Mouse (Mus musculus) regulatory T cell (primary cell): Measurements from ENCODE around the gene Gjc1.

Source experiments
- in situ Hi-C: fragments of 300-600 bp; cut with MboI, MseI; formaldehyde crosslinking; loops from one replicate; pipeline ENCODE4 v1.15.1; 2025; ENCODE audit warnings: high pct_unique_total_duplicates

Gene Gjc1

DNA sequence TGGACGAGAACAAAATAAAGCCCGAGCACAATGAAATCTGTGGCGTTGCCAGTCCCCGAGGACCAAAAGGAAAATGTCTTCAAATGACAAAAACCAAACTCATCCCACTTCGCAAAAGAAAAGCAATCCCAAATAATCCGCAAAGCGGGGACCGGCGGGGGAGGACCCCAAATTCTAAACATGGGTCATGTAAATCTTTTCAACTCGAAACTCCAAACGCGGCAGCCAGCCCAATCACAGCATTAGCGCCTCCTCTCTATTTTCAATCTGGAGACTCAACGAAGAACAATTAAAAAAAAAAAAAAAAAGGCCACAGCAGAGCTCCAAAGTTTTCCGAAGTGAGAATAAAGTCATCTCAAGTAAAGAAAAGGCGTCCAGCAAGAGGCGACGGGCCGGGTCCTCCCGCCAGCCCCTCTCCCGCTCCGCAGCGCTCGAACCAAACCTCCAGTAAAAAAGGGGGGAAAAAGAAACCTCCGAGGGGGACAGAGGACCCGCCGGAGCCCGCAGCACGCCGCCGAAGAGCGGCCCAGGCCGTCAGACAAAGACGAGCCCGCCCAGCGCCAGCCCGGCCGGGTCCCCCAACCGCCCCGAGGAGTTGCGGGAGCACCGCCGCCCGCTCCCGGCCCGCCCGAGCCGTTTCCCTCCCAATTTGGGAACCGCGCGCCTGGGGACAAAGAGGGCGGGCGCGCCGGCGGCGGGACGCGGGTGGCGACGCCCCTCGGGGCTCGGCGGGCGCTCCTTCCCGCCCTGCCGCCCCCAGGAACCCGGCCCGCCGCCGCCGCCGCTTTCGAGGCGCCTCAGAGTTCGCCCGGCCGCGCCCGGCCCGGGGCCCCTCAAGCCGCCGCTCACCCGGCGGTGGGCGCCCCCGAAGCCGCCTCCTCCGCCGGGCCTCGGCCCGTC is 1.1 kb downstream of the Gjc1 start:
- in situ Hi-C loops, result no loop called here

- in situ Hi-C loops, result no loop called here
Measured at GRCm38 (mm10) chr11:102814881-102815280, 4.6 kb downstream of the Gjc1 start.

DNA sequence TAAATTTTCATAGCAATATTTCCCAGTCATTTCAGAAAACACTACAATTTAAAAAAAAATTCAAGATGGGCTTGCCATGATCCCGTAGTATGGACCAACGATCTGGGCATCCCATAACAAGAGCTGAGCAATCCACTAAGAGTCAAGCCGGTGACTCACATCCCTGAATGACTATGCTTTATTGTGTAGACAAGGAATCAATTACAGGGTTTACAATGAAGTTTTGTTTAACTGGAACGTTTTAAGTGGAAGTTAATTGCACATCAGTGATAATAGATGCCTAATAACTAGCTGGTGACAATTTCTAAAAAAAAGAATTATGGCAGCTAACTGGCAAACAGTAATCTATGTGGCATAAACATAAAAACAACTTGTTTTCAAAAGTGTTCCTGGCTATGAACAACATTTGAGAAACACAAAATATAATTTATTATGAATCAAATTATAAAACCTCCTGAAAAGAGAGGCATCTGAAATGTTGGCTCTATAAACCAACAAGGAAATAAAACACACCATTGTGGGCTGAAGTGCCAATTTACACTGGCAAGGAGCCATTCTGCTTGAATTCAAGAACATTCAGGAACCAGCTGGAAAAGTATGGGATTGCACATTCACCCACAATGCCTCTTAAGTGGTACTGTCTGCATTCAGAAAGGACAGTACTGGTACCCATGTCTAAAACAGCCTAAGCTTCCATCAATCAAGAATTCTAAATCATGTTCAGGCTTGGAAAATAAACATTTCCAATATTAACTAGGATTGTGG is 8.6 kb downstream of the Gjc1 start:
- in situ Hi-C loops, result no loop called here

- in situ Hi-C loops, result no loop called here
Measured at GRCm38 (mm10) chr11:102808246-102808645, 11.3 kb downstream of the Gjc1 start.

- in situ Hi-C loops, result no loop called here
Measured at GRCm38 (mm10) chr11:102803453-102803852, 16.0 kb downstream of the Gjc1 start.

DNA sequence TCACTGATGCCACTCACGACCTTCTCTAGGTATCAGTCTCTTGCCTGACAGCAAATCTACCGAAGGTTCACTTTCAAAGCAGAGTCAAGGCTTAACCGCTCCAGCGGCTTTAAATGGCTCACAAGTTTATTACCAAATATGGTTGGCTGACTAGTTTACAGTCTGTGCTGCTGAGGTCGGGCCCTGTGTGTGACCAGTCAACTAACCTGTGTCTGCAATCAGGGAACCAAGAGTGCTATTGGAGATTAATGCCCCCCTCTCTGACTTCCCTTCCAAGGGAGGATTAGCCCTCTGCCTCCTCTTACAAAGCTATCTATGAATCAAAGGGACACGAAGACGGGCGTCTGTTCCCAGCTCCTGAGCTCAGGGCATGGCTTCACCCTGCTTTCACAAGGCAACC is 25.3 kb downstream of the Gjc1 start:
- in situ Hi-C loops, result no loop called here

- in situ Hi-C loops, result no loop called here
Measured at GRCm38 (mm10) chr11:102791682-102792445, 27.6 kb downstream of the Gjc1 start.

DNA sequence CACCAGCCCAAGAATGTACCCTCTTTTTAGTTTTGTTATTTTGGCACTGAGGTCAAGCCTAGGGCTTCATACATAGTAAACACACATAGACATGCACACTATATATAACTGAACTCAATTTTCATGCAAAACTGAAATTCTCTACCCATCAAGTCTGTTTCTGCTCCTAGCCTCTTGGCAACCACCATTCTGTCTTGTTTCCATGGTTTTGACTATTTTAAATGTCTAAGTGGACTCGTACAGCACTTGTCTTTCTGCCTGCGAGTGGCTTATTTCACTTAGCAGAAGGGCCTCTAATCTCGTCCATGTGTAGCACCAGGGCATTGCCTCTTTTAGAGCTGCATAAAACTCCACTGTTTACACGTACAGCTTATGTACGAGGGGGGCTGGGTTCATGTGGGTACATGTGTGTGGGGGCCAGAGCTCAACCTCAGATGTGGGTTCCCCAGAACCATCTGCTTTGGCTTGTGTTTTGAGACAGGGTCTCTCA is 31.8 kb downstream of the Gjc1 start:
- in situ Hi-C loops, result no loop called here

DNA sequence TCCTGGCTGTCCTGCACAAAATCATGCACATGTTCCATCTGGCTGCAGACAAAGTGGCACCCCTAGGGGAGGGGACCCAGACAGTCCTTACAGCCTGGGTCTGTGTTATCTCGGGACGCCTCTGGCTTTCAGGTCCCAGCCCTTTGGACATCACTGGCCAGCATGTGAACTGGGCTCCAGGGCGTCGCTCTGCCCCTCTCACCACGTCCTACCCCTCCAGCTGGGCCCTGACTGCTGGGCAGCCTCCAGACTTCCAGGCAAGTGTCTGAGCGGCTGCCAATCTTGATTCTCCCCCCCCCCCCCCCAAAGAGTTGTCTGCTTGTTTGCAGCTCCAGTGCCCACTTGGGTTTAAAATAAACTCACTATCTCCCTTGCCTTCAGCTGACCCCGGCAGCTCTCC is 36.1 kb downstream of the Gjc1 start:
- in situ Hi-C loops, result no loop called here

GRCm38 (mm10) chr11:102781523-102781922 is 38.0 kb downstream of the Gjc1 start:
- in situ Hi-C loops, result no loop called here

DNA sequence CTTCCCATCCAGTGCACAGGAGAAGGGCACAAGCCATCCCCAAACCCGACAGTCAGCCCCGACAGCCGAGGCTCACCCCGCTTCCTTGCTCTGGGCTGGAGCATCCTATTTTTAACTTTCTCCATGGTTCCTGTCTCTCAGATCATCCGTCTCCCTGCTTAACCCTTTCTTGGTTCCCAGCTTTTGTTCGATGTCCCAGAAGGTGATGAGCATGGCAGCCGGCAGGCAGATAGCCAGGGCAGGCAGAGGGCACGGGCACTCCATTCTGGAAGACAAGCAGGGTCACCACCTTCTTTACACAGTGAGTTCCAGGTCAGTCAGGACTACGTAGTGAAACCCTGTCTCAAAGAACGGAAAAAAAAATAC is 38.5 kb downstream of the Gjc1 start:
- in situ Hi-C loops, result no loop called here

DNA sequence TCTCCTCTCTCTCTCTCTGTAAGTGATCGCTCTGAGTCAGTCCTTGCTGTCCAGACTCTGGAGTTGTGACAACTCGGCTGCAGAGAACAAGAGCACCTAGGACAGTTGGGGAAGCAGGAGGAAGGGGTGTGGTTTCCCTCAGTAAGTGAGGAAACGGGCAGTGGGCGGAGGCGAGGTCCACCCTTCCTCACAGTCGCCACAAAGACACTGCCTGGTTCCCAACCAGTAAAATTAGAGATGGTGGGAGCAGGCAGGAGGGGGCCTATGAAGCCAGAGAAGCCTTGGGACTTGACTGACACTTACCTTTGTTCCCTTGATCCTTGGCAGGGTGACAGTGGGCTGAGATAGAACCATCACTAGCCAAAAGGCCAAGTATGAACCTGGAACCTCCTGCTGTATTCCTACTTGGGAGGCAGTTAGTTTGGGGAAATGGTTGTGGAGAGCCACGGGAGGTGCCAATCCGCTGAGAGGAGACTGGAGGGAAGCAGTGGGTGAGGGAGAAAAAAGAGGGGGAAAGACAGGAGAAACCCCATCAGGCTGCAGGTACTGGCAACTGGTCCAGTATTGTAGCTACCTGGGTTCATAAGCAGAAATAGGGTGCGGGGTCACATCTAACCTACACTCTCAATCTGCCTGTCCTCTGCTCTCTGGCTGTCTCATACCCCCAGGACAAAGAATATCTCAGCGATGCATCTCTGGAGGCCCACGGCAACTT is 39.1 kb downstream of the Gjc1 start:
- in situ Hi-C loops, result no loop called here

GRCm38 (mm10) chr11:102779824-102780223 is 39.7 kb downstream of the Gjc1 start:
- in situ Hi-C loops, result loop anchor here (5.0 kb wide), 1 partner anchor 87 kb away; no protein-coding TSS in a partner anchor

- in situ Hi-C loops, result loop anchor here (5.0 kb wide), 1 partner anchor 88 kb away; no protein-coding TSS in a partner anchor
Measured at GRCm38 (mm10) chr11:102779081-102779638, 40.3 kb downstream of the Gjc1 start.

GRCm38 (mm10) chr11:102778597-102778996 is 40.9 kb downstream of the Gjc1 start:
- in situ Hi-C loops, result loop anchor here (5.0 kb wide), 1 partner anchor 89 kb away; no protein-coding TSS in a partner anchor

DNA sequence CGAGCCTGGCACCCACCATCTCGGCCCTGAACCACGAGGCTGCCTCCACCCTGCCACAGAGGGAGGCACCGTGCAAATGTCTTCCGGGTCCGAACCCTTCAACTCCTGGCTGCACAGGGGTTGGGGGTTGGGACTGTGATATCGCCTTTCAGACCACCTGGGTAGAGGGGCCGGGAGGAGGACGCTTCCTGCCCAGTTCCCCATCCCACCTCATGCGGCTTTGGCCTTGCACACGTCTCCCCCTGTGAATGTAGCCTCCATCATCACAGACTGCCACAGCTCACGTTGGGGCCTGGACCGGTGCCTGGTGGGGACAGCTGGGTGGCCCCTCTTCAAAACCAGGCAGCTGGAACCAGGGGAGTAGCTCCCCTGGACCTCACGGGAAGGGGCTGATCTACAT is 41.3 kb downstream of the Gjc1 start:
- in situ Hi-C loops, result loop anchor here (5.0 kb wide), 1 partner anchor 89 kb away; no protein-coding TSS in a partner anchor

DNA sequence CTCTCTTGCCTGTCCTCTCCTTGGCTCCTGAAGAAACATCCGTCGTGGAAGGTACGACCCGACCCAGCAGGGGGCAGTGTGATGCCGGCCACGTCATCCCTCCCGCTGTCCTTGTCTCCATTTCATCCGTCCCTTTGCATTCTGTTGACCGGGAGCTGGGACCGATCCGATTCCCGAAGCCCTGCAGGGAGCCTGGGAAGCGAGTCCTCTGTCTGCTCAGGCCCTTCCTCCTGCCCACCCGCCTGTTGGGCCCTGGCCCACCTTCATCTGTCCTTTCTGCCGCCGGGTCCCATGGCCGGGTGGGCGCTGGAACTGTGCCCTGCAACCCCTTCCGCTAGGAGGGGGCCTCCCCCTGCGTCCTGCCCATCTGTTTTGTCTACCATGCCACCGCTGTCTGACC is 41.9 kb downstream of the Gjc1 start:
- in situ Hi-C loops, result loop anchor here (5.0 kb wide), 1 partner anchor 90 kb away; no protein-coding TSS in a partner anchor

GRCm38 (mm10) chr11:102774621-102775141 is 44.8 kb downstream of the Gjc1 start:
- in situ Hi-C loops, result loop anchor here (5.0 kb wide), 1 partner anchor 93 kb away; no protein-coding TSS in a partner anchor

- in situ Hi-C loops, result no loop called here
Measured at GRCm38 (mm10) chr11:102773713-102774611, 45.5 kb downstream of the Gjc1 start.
